Mouse (Mus musculus) G1E-ER4 (cell line): ENCODE measurements around the gene Fkbp8. TPM values are rescaled to one million over a fixed set of nuclear protein-coding genes. Genes with fewer than 3 reads are reported as not detected.

Experiments
- GATA1 ChIP-seq: IDR thresholded peaks from one replicate; pipeline ENCODE4 v1.8.0; 2012; ENCODE audit warnings: low read length, inconsistent platforms
- polyA plus RNA-seq: library from polyadenylated mRNA; stranded (reverse); fragments of >175 nt; gene quantifications from 2 replicates; pipeline ENCODE4 v1.2.3, GENCODE M21; 2012

The Fkbp8 gene
- polyA plus RNA-seq, 1 experiment: 1,401 TPM

GRCm38 (mm10) chr8:70494416-70494945 lies 33.0 kb upstream of the Fkbp8 start:
- TF ChIP-seq GATA1: no peak

GRCm38 (mm10) chr8:70495001-70495770 lies 32.3 kb upstream of the Fkbp8 start:
- TF ChIP-seq GATA1: no peak

- no peak for TF ChIP-seq GATA1
Measured at GRCm38 (mm10) chr8:70495771-70496062, 31.8 kb upstream of the Fkbp8 start.

GRCm38 (mm10) chr8:70500386-70501301 lies 26.9 kb upstream of the Fkbp8 start:
- TF ChIP-seq GATA1: no peak

GRCm38 (mm10) chr8:70501820-70502529 lies 25.5 kb upstream of the Fkbp8 start:
- no peak for TF ChIP-seq GATA1

GRCm38 (mm10) chr8:70502540-70502939 lies 25.0 kb upstream of the Fkbp8 start:
- no peak for TF ChIP-seq GATA1

GRCm38 (mm10) chr8:70503062-70503750 lies 24.3 kb upstream of the Fkbp8 start:
- no peak for TF ChIP-seq GATA1

GRCm38 (mm10) chr8:70504291-70504716 lies 23.2 kb upstream of the Fkbp8 start:
- no peak for TF ChIP-seq GATA1

GRCm38 (mm10) chr8:70504851-70505250 lies 22.7 kb upstream of the Fkbp8 start:
- no peak for TF ChIP-seq GATA1

GRCm38 (mm10) chr8:70505698-70506327 lies 21.7 kb upstream of the Fkbp8 start:
- no peak for TF ChIP-seq GATA1

- no peak for TF ChIP-seq GATA1
Measured at GRCm38 (mm10) chr8:70506328-70507026, 21.0 kb upstream of the Fkbp8 start, which contains the start of gene Rex1bd. TSS of gene Rex1bd (minus strand) at chr8:70506752.

GRCm38 (mm10) chr8:70507027-70507393 lies 20.5 kb upstream of the Fkbp8 start:
- no peak for TF ChIP-seq GATA1

GRCm38 (mm10) chr8:70509281-70509952 lies 18.1 kb upstream of the Fkbp8 start:
- no peak for TF ChIP-seq GATA1
